Mouse (Mus musculus): ENCODE measurements around the gene Mgat5.

GRCm38 (mm10) chr1:127536448-127536847 lies 331.6 kb downstream of the Mgat5 start:
- TF ChIP-seq POLR2A (IDR thresholded peaks at IDR 0.05; ENCODE audit: extremely low read depth, insufficient read depth, low read length) (no peak), CTCF (IDR thresholded peaks at IDR 0.05; ENCODE audit: low read depth, low read length) (no peak)

Data from liver, adult 2 months (tissue).